In genomic region chr7:63977631-63978030, GRCm38 (mm10) we compare ENCODE assay signal across 25 mouse cellular contexts.
"Had no signal": no experiment of that assay in that cellular context is flagged by ENCODE, and none has a peak within 500 bp of the region (broad histone marks: within the 10 kb centered on the region; RNA-seq: fewer than 3 reads in every experiment).

No protein-coding gene starts in this region.

- H3K9ac ChIP-seq: heart, embryonic 13.5 days; heart, embryonic 15.5 days; hindbrain, embryonic 13.5 days; hindbrain, embryonic 15.5 days; kidney, embryonic 15.5 days; limb, embryonic 12.5 days; liver, embryonic 14.5 days had no signal

- ATAC-seq: hindbrain, postnatal 0 days; intestine, embryonic 16.5 days had no signal

- H3K4me2 ChIP-seq: heart, embryonic 11.5 days; heart, embryonic 13.5 days; heart, embryonic 15.5 days; hindbrain, embryonic 13.5 days; hindbrain, embryonic 15.5 days; kidney, embryonic 15.5 days; limb, embryonic 12.5 days; liver, embryonic 11.5 days had no signal

- H3K4me1 ChIP-seq: heart, embryonic 13.5 days; heart, embryonic 15.5 days; hindbrain, embryonic 13.5 days; hindbrain, embryonic 15.5 days; kidney, embryonic 15.5 days; limb, embryonic 10.5 days; limb, embryonic 12.5 days had no signal

- H3K27me3 ChIP-seq: heart, embryonic 13.5 days; heart, embryonic 15.5 days; hindbrain, embryonic 13.5 days; hindbrain, embryonic 15.5 days; kidney, embryonic 15.5 days; limb, embryonic 12.5 days had no signal

- H3K4me3 ChIP-seq: heart, embryonic 13.5 days; heart, embryonic 15.5 days; hindbrain, embryonic 13.5 days; hindbrain, embryonic 15.5 days; kidney, embryonic 15.5 days; left cerebral cortex, adult 2 months; limb, embryonic 10.5 days; limb, embryonic 12.5 days had no signal

- DNase-seq: gastrocnemius, postnatal 14 days; gastrocnemius, postnatal 36 days; heart, adult 18-20 months; heart, postnatal 14 days; heart, postnatal 36 days; kidney, adult 11 months; kidney, adult 2 months; kidney, adult 9 months; kidney, postnatal 14 days; kidney, postnatal 36 days; liver had no signal

- H3K36me3 ChIP-seq: heart, embryonic 13.5 days; heart, embryonic 15.5 days; hindbrain, embryonic 13.5 days; hindbrain, embryonic 15.5 days; kidney, embryonic 15.5 days; limb, embryonic 10.5 days; limb, embryonic 12.5 days had no signal

- H3K9me3 ChIP-seq: heart, embryonic 15.5 days; hindbrain, embryonic 13.5 days; hindbrain, embryonic 15.5 days; kidney, embryonic 15.5 days; limb, embryonic 10.5 days had no signal

- H3K27ac ChIP-seq: heart, embryonic 13.5 days; heart, embryonic 15.5 days; hindbrain, embryonic 13.5 days; hindbrain, embryonic 15.5 days; hindbrain, postnatal 0 days; kidney, embryonic 15.5 days; kidney, postnatal 0 days; left cerebral cortex, adult 2 months; limb, embryonic 10.5 days; limb, embryonic 12.5 days; liver, embryonic 14.5 days had no signal
